13 mouse cellular contexts compared by ENCODE assay signal in genomic region chr13:14033309-14034072, GRCm38 (mm10). TPM values are rescaled to one million over a fixed set of nuclear protein-coding genes. Genes with fewer than 3 reads are reported as not detected.
DNase-seq lines count a peak whose midpoint lies in the region; ATAC-seq lines count a peak whose summit lies in the region.
"Had no signal": no experiment of that assay in that cellular context is flagged by ENCODE, and none has a peak within 500 bp of the region (broad histone marks: within the 10 kb centered on the region; RNA-seq: fewer than 3 reads in every experiment).

No protein-coding gene starts in this region.

- DNase-seq in c-Kit-positive CD71-positive TER-119-negative erythroid progenitor cells, embryonic 14.5 days (ENCODE audit: low read depth), result peak; percentile 73
- DNase-seq in liver, embryonic 13.5 days, result peak; percentile 38
- DNase-seq in thymus, postnatal 4 days, result no peak
- DNase-seq in left cerebral cortex, adult 11 months (ENCODE audit: low spot score), result no peak
- DNase-seq in T-cell, adult 2 months (ENCODE audit: low spot score), result no peak
- DNase-seq: cerebellum, adult 2 months; lung, embryonic 14.5 days; spleen, adult 18-20 months had no signal

- H3K9ac ChIP-seq in liver, embryonic 13.5 days, result peak overlapping the region; percentile 49; the same call in 1 of the 2 replicates
- H3K9ac ChIP-seq: heart, embryonic 15.5 days; kidney, embryonic 15.5 days; lung, embryonic 14.5 days had no signal

- H3K4me1 ChIP-seq in megakaryocyte, embryonic 14.5 days, result peaks cover 83% of the 10 kb centered on the region
- H3K4me1 ChIP-seq in liver, embryonic 13.5 days (replicated peaks), result peaks cover 89% of the 10 kb centered on the region

- no peaks in the 10 kb centered on the region for H3K9me3 ChIP-seq in megakaryocyte, embryonic 14.5 days
- H3K9me3 ChIP-seq in liver, embryonic 13.5 days (replicated peaks), result no peaks in the 10 kb centered on the region
- H3K9me3 ChIP-seq: heart, embryonic 15.5 days; kidney, embryonic 15.5 days had no signal

- H3K27ac ChIP-seq in liver, embryonic 13.5 days, result peak overlapping the region; percentile 94
- H3K27ac ChIP-seq: heart, embryonic 15.5 days; kidney, embryonic 15.5 days had no signal

- peaks cover 29% of the 10 kb centered on the region for H3K36me3 ChIP-seq in megakaryocyte, embryonic 14.5 days (replicated peaks; ENCODE audit: low read length)
- H3K36me3 ChIP-seq in liver, embryonic 13.5 days, result peaks cover 16% of the 10 kb centered on the region

- H3K27me3 ChIP-seq in megakaryocyte, embryonic 14.5 days (replicated peaks), result no peaks in the 10 kb centered on the region
- H3K27me3 ChIP-seq in liver, embryonic 13.5 days, result no peaks in the 10 kb centered on the region
- H3K27me3 ChIP-seq: heart, embryonic 15.5 days; kidney, embryonic 15.5 days had no signal

- no peak for ATAC-seq in megakaryocyte, adult 5-6 weeks (ENCODE audit: poor library complexity, severe bottlenecking)
- peak; percentile 78 for ATAC-seq in liver, embryonic 13.5 days (ENCODE audit: low read depth)
- ATAC-seq: forebrain, embryonic 16.5 days had no signal

- peak overlapping the region; percentile 48 for H3K4me2 ChIP-seq in liver, embryonic 13.5 days
- H3K4me2 ChIP-seq: heart, embryonic 15.5 days; kidney, embryonic 15.5 days; lung, embryonic 14.5 days had no signal

- WGBS in liver, embryonic 13.5 days (ENCODE audit: insufficient replicate concordance), result 17% methylated on average over 5 of the region's 5 CpGs

- peak overlapping the region; percentile 80 for H3K4me3 ChIP-seq in megakaryocyte, embryonic 14.5 days (replicated peaks)
- no peak overlapping the region for H3K4me3 ChIP-seq in liver, embryonic 13.5 days (replicated peaks)
- H3K4me3 ChIP-seq: heart, embryonic 15.5 days; kidney, embryonic 15.5 days had no signal

RNA-seq across cellular contexts. Expression of gene Tbce, which starts 5.9 kb away (rescaled TPM):
- polyA plus RNA-seq in megakaryocyte, embryonic 14.5 days (2012; ENCODE audit: insufficient read depth, low replicate concordance), result 1.3 TPM in 1 of 2 replicates, not detected in the other
- 60.2 and 62.8 TPM in 2 replicates for total RNA-seq in megakaryocyte, adult 5-6 weeks (2015)
- 49.6 and 49.8 TPM in 2 replicates for total RNA-seq in megakaryocyte, adult 5-6 weeks (2017)
- polyA plus RNA-seq in liver, embryonic 13.5 days (2015; fragmentation: Nextera tagmentation; extraction: Ambion mirVana), result 31.5 and 37.6 TPM in 2 replicates

RNA-seq across cellular contexts. Expression of gene Arid4b, which starts 29.5 kb away (rescaled TPM):
- polyA plus RNA-seq in megakaryocyte, embryonic 14.5 days (2012; ENCODE audit: insufficient read depth, low replicate concordance), result 0.73 and 3.9 TPM in 2 replicates
- total RNA-seq in megakaryocyte, adult 5-6 weeks (2015), result 21.1 and 22.1 TPM in 2 replicates
- 31.5 and 32.6 TPM in 2 replicates for total RNA-seq in megakaryocyte, adult 5-6 weeks (2017)
- polyA plus RNA-seq in liver, embryonic 13.5 days (2015; fragmentation: Nextera tagmentation; extraction: Ambion mirVana), result 17.8 and 20.0 TPM in 2 replicates

RNA-seq across cellular contexts. Expression of gene Ggps1, which starts 29.8 kb away (rescaled TPM):
- polyA plus RNA-seq in megakaryocyte, embryonic 14.5 days (2012; ENCODE audit: insufficient read depth, low replicate concordance), result 2.2 TPM in 1 of 2 replicates, not detected in the other
- total RNA-seq in megakaryocyte, adult 5-6 weeks (2015), result 24.6 and 31.2 TPM in 2 replicates
- total RNA-seq in megakaryocyte, adult 5-6 weeks (2017), result 21.1 and 23.5 TPM in 2 replicates
- 13.4 and 18.2 TPM in 2 replicates for polyA plus RNA-seq in liver, embryonic 13.5 days (2015; fragmentation: Nextera tagmentation; extraction: Ambion mirVana)

Comparison
In these comparisons a context has a peak if more than half of its experiments do, and no peak if none do; other contexts are left out.
1. DNase-seq: peak in c-Kit-positive CD71-positive TER-119-negative erythroid progenitor cells, embryonic 14.5 days (single experiment) and liver, embryonic 13.5 days (single experiment); none in thymus, postnatal 4 days (single experiment), left cerebral cortex, adult 11 months (single experiment) and T-cell, adult 2 months (single experiment).
2. RNA of gene Tbce, which starts 5.9 kb away (polyA plus RNA-seq): 31.5 to 37.6 TPM in liver, embryonic 13.5 days; 1.3 TPM in megakaryocyte, embryonic 14.5 days; every median in the first group is over 10 times any median in the second.